Mouse (Mus musculus) ovary, postnatal 10 days (tissue): ENCODE data around the gene Cd53.

Experiments used
- DNase-seq: peaks from one replicate; pipeline ENCODE4 v3.0.0; 2022; ENCODE audit warnings: low spot score

Cd53 gene

DNA sequence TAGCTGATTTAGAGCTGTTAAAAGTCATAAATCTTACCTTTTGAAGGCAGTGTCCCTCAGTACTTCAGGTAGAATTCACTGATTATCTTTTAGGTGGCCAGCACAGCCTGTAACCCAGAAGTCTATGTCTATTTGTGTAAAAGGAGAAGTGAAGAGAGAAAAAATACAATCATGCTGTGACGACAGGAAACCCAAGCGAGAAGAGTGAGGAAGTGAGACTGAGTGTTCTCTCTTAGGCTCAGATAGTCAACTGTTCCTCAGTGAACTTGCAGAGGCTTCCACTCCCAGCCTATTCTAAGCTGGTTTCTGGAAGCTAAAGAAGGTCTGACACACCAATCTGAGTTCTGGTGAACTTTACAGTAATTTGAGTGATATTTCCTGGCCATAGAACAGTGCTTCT is at the start of gene Cd53:
TSS of gene Cd53 (minus strand) at position 220 of the 400 bp plus-strand sequence.
- DNase-seq: no peak

GRCm38 (mm10) chr3:106832107-106832506 is 42.2 kb upstream of the Cd53 start:
- DNase-seq: no peak

- no peak for DNase-seq
These were observed 36.2 kb upstream of the Cd53 start, which contains the start of gene Olfr266 for GRCm38 (mm10) chr3:106826187-106826586. Gene Olfr266 (minus strand): TSS chr3:106826287.

DNA sequence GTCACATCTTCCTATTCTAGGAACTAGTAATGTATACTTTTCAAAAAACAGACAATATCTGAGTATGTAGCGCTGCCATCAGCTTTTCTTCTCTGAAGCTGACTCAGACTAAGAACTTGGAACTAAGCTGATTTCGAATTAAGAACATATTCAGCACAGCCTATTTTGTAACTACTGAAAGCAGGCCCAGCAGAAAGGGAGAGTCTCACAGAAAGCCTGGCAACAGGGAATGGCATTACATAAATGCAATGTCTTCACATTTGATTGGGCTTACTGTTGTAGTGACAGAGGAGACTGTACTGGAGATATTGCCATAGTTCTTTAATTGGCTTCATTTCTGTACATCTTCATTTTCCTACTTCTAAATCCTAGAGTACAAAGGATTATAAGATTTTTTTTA is 27.7 kb upstream of the Cd53 start:
- no peak for DNase-seq

DNA sequence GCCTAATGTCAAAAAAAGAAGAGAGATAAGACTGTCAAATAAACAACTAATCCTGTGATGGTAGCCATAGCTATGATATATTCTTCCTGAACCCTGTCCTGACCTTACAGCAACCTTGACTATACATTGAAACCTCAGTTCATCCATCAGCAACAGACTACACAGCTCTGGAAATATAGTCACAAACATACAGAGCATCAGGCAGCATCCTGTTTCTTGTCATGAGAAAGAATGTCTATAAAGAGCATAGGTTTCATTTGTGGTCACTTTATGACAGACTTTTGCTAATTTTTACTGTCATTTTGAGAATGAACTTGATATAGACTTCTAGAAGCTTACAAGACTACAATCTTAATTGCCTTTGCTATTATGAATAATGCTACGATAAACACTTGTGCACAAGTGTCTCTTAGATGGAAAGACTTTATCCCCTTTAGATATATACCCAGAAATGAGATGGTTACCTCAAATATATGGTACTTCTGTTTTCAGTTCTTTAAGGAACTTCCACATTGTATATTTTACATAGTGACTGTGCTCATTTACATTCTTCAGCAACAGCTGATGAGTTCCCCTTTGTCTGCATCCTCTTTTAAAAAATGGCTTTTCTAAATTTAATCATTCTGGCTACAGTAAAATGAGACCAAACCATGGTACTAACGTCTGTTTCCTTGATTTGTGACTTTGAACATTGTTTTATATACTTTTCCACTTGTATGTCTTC is 19.2 kb upstream of the Cd53 start:
- no peak for DNase-seq

GRCm38 (mm10) chr3:106798079-106798478 is 8.1 kb upstream of the Cd53 start:
- DNase-seq: no peak

GRCm38 (mm10) chr3:106788440-106788887 is 1.5 kb downstream of the Cd53 start:
- no peak for DNase-seq

DNA sequence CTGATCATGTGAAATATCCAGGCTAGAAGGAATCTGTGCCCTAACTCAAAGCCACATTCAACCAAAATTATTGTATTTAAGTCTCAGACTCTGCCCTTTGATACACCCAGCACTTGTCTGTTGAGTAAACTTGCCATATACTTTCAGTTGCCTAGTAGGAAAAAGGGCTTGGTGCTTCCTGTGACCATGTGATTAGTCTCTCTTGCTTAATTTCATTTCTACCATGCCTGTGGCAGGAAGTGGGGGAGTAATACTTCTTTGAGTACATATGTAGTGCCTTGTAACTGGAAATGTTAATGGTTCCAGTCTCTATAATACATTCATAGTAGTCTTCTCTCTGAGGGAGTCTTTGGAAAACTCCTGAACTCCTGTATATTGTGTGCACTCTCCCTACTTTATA is 2.0 kb downstream of the Cd53 start:
- DNase-seq: no peak

GRCm38 (mm10) chr3:106785130-106785529 is 4.8 kb downstream of the Cd53 start:
- no peak for DNase-seq

DNA sequence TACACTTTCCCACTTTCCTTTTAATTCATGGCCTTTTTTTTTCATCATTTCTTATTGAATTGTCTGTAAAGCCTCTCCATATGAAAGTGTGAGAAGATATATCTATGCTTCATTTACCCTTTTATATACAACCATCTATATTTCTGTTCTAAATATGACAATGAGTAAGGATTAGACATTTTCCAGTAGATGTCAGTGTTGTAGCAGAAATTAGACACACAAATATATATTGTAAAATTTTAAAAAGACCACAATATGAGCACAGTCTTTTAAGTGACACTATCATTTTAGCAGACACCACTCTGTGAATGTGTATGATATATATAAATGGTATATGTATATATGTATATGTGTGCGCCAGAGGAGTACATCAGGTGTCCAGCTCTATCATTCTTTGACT is 18.1 kb downstream of the Cd53 start:
- no peak for DNase-seq

DNA sequence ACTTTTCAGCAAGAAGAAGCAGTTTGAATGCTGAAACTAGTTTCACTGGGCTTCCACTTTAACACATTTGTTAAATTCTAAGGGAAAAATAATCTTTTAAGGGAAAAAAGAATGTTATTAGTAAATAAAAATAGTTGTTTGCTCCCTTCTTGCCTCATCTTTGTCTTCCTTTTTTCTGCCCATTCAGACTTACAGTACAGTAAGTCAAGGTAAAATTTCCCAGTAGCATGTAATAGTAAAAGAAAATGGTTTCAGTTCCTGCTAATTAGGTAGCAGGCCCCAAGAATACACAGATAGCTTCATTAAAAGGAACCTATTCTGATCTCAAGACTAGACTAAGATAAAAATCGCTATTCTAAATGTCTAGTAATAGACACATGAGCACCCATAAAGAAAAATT is 34.1 kb downstream of the Cd53 start:
- no peak for DNase-seq

DNA sequence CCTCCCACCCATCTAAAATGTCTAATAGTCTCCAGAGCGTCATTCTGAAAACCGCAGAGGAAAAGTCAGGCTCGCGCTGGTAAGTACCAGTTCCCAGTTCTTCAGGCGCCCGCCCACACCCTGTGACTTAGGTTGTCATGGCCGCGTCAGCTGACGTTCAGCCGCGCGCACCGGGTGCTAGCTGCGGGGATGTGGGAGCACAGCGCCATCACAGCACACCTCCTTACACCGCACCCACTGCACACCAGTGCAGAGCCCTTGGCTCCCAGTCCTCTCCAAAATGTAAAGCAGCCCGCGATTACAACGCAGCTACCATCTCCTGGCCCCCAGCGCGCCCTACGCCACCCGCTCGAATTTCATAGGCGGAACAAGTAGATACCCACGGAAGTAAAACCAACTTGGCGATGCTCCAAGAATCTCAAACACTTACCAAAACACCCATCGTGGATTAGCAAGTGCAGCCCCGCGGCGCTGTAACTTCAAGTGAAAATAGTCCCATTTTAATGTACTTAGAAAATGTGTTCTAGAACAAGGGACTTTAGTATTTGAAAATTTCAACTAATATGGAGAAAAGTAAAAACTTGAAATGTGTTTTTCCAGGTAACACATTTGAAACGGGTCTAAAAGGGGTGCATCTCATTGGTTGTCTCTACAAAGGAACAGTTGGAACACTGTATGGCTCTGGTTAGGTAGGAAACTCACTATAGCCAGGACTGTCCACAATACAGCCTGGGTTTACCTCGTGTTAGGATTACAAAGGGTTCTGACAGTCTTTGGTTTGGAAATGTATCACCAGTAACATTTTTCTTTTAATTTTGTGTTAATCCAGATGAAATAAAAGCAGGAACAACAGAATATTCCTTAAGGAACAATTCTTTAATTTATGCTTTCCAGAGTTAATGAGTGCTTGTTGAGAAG is 67.7 kb downstream of the Cd53 start:
- DNase-seq: peak; percentile 52

DNA sequence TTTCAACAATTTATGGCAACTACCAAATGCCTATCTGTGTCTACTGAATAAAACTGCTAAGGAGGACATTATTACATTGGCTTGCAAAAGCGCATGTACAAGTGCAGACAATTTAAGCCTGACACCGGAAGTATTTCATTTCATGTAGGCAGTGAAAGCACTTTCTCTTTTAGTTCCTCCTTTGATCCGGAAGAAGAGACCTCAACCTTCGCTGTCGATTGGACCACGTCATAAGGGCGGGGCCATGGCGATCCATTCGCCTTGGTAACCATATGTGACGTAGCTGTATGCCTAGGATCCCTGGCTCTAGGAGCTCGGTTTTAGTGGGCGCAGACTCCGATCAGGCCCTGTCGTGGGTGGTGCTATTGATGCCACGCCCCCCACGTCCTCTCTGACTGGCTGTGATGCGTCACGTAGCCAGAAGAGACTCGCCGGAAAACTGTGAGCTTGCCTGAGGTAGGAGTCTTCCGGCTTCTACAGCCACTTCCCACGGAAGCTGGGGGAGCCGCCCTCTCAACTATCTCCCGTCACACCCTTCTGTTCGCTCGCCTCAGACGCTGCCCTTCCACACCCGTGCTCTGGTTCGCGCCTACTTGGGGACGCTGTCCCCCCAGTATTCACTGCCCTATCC is 68.4 kb downstream of the Cd53 start:
- peak; percentile 80 for DNase-seq
